Mouse (Mus musculus) forebrain, embryonic 10.5 days (tissue): Measurements from ENCODE around the gene Tsga13. TPM values are rescaled to one million over a fixed set of nuclear protein-coding genes. Genes with fewer than 3 reads are reported as not detected.

Experiments
- DNase-seq: peaks from one replicate; pipeline ENCODE4 v3.0.0-alpha.2; 2017; ENCODE audit warnings: low spot score; ENCODE audit errors: extremely low spot score
- H3K27ac ChIP-seq: fragments of 300-500 bp; sonication (generic); 2 replicates; pipeline ENCODE4 v1.5.1; 2016; ENCODE audit warnings: mild to moderate bottlenecking
- H3K27me3 ChIP-seq: fragments of 300-500 bp; sonication (generic); 2 replicates; pipeline ENCODE4 v1.6.1; 2016; ENCODE audit warnings: mild to moderate bottlenecking; ENCODE audit not compliant: poor library complexity, severe bottlenecking
- H3K36me3 ChIP-seq: fragments of 300-500 bp; sonication (generic); replicated peaks from 2 replicates; pipeline ENCODE4 v1.6.1; 2016; ENCODE audit warnings: mild to moderate bottlenecking, moderate library complexity
- H3K4me1 ChIP-seq: fragments of 300-500 bp; sonication (generic); 2 replicates; pipeline ENCODE4 v1.6.1; 2016
- H3K4me3 ChIP-seq: fragments of 300-500 bp; sonication (generic); 2 replicates; pipeline ENCODE4 v1.5.1; 2016; ENCODE audit warnings: mild to moderate bottlenecking, moderate library complexity
- H3K9me3 ChIP-seq: fragments of 300-500 bp; sonication (generic); 2 replicates; pipeline ENCODE4 v1.6.1; 2016; ENCODE audit warnings: mild to moderate bottlenecking, moderate library complexity
- WGBS: fragments of 180-500 bp; shearing (Covaris S2); methylation state at CpG from one replicate; pipeline ENCODE4 v1.1.7; 2016; 5-methylcytosine and 5-hydroxymethylcytosine counted together
- polyA plus RNA-seq: library from polyadenylated mRNA; unstranded; fragments of >200 nt; fragmentation: Nextera tagmentation; extraction: Ambion mirVana; gene quantifications from 2 replicates; pipeline ENCODE4 v1.2.1, GENCODE M21; 2016

The Tsga13 gene
- 0.17 TPM in 1 of 2 replicates, not detected in the other for polyA plus RNA-seq

DNA sequence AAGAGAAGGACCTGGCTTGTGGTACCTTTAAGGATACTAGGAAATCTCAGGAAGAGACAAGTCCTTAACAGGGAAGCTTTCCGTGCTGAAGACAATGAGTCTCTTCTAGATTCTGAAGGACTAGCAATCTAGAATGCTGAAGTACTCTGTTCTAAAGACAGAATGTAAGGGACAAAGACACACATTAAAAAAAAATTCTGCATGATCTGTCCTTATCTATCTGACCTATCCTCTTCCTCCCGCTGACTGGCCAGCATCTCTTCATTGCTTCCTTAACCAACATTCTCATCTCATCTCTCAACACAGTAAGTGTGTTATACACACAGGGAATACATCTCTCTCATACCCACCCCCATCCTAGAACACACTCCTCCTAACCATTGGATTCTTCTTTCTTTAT, at the start of gene Tsga13:
Gene Tsga13, minus strand, starts transcription at position 101 of the 400 bp plus-strand sequence.
- 90% methylated on average over 2 of the region's 2 CpGs for WGBS
- Histone ChIP-seq H3K27ac (no peak within 1 kb of the TSS), H3K36me3 (no peaks in the 10 kb centered on the region), H3K4me1 (no peaks in the 10 kb centered on the region), H3K4me3 (no peak within 1 kb of the TSS), H3K9me3 (no peaks in the 10 kb centered on the region), H3K27me3 (no peaks in the 10 kb centered on the region; the same call in 1 of the 2 replicates)
- DNase-seq: no peak

DNA sequence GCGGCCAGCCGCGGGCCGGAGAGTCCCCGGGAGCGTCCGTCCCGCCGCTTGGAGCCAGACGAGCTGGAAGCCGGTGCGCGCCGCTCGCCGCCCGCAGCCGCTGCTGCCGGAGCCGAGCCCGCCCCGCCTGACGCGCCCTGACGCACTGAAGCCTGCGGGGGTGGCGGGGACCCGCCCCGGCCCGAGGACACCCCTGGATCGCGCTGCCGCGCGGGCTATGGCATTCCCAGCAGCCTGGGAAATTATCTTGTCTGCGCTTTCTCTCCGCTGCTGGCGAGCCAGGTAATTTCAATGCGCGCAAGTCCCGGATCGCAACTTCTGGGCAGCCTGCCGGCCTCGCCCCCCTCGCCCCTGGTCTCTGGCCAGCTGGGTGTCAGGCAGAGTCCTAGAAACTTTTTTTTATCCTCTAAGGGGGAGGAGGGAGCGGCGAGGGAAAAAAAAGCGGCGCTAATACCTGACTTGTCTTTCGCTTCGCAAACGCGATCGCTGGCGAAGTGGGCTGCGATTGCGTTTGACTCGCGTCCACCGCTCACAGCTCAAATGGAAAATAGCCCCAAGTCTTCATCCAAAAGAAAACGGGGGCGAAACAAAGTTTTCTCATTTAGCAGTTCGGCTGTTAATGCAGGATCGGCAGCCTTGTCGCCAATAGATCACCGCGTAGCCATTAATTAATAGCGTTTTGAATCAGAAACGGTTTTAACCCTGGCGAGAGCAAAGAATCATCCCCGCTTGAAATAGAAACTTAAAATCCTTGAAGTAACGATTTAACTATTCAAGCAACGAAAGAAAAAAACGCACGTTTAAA, 43.6 kb upstream of the Tsga13 start, which contains the start of gene Klf14:
Gene Klf14, minus strand, starts transcription at position 343 of the 805 bp plus-strand sequence.
- peak within 1 kb of the TSS; percentile 65 for H3K4me3 ChIP-seq
- no peaks in the 10 kb centered on the region for H3K36me3 ChIP-seq
- DNase-seq: peak; percentile 73
- WGBS: under 1% methylated on average over 71 of the region's 75 CpGs
- H3K27me3 ChIP-seq: peaks cover 97% of the 10 kb centered on the region
- peak within 1 kb of the TSS; percentile 44; the same call in 1 of the 2 replicates for H3K27ac ChIP-seq
- peaks cover 21% of the 10 kb centered on the region for H3K4me1 ChIP-seq
- peaks cover 25% of the 10 kb centered on the region for H3K9me3 ChIP-seq

DNA sequence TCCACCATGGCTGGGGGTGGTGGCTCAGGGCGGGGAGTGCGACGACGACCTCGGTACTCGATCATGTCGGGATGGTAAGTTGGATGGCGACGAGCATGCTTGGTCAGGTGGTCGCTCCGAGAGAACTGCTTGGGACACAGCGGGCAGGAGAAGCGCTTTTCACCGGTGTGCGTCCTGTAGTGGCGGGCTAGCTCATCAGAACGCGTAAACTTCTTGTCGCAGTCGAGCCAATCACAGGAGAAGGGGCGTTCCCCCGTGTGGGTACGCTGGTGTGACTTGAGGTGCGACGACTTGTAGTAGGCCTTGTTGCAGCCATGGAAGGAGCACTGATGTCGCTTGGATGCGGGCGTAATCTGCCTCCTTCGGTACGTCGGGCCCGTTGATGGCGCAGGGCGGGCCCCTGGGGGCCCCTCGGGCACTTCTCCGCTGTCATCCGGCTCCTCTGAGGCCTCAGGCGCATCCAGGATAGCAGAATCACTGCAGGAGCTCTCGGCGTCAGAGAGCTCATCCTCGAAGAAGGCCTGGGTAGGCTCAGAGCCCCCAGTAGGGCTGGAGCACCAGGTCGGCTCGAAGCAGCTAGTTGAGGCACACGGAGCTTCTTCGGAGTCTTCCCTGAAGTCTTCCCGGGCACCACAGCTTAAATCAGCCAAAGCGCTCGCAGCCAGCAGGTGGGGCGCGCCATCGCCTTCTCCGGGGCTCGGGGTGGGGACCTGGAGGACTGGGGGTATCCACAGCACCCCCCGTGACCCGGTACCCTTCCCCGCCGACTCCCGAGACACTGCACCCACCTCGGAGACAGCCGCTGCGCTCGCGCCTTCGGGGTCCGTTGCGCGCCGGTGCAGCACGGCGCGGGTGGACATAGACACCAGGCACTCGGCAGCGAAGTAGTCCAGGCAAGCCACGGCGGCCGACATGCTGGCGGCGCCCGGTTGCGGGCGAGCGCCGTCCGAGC, 42.7 kb upstream of the Tsga13 start:
- Histone ChIP-seq H3K27ac (peak overlapping the region; percentile 44; the same call in 1 of the 2 replicates), H3K36me3 (no peaks in the 10 kb centered on the region), H3K27me3 (peaks cover 88% of the 10 kb centered on the region), H3K9me3 (peaks cover 25% of the 10 kb centered on the region), H3K4me3 (peak overlapping the region; percentile 65), H3K4me1 (peaks cover 21% of the 10 kb centered on the region)
- 1% methylated on average over 84 of the region's 84 CpGs for WGBS
- peak; percentile 45 for DNase-seq

- Histone ChIP-seq H3K9me3 (no peaks in the 10 kb centered on the region), H3K36me3 (no peaks in the 10 kb centered on the region), H3K4me1 (no peaks in the 10 kb centered on the region), H3K27me3 (no peaks in the 10 kb centered on the region), H3K4me3 (no peak overlapping the region), H3K27ac (no peak overlapping the region)
- DNase-seq: no peak
- 84% methylated on average over 5 of the region's 5 CpGs for WGBS
Observed at GRCm38 (mm10) chr6:30939264-30939663, 23.9 kb upstream of the Tsga13 start.

GRCm38 (mm10) chr6:30922821-30923220, 7.4 kb upstream of the Tsga13 start:
- 42% methylated on average over 2 of the region's 2 CpGs for WGBS
- Histone ChIP-seq H3K27ac (no peak overlapping the region), H3K4me1 (peaks cover 10% of the 10 kb centered on the region), H3K4me3 (no peak overlapping the region), H3K27me3 (no peaks in the 10 kb centered on the region; the same call in 1 of the 2 replicates), H3K9me3 (no peaks in the 10 kb centered on the region), H3K36me3 (no peaks in the 10 kb centered on the region)
- no peak for DNase-seq

- Histone ChIP-seq H3K4me1 (peaks cover 10% of the 10 kb centered on the region), H3K27ac (no peak overlapping the region), H3K9me3 (no peaks in the 10 kb centered on the region), H3K27me3 (no peaks in the 10 kb centered on the region; the same call in 1 of the 2 replicates), H3K4me3 (no peak overlapping the region), H3K36me3 (no peaks in the 10 kb centered on the region)
- DNase-seq: no peak
- 84% methylated on average over 10 of the region's 11 CpGs for WGBS
Observed at GRCm38 (mm10) chr6:30921826-30922225, 6.5 kb upstream of the Tsga13 start.

- Histone ChIP-seq H3K9me3 (no peaks in the 10 kb centered on the region), H3K27ac (peak overlapping the region; percentile 60; the same call in 1 of the 2 replicates), H3K36me3 (no peaks in the 10 kb centered on the region), H3K4me3 (peak overlapping the region; percentile 18), H3K27me3 (no peaks in the 10 kb centered on the region; the same call in 1 of the 2 replicates), H3K4me1 (peaks cover 10% of the 10 kb centered on the region)
- 64% methylated on average over 21 of the region's 21 CpGs for WGBS
- no peak for DNase-seq
Observed at GRCm38 (mm10) chr6:30920834-30921675, 5.7 kb upstream of the Tsga13 start.

DNA sequence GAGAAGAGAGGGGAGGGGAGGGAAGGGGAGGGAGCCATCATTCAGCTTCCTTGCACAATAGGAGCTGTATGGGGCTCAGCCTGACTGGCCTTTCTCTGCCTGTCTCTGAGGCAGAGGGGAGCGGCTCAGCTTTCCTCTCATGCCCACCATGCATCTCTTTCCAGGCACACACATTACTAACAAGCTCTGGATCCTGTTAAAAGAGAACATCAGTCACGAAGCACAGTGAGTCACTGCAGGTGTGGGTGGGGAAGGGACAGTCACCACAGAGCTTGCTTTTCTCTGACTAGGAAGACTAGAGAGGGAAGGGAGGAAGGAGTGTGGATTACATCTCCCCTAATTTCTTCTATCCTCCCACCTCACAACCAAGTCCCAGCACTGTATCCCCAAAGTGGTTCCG, 7.4 kb downstream of the Tsga13 start:
- 44% methylated on average over 3 of the region's 3 CpGs for WGBS
- H3K36me3 ChIP-seq: no peaks in the 10 kb centered on the region
- no peaks in the 10 kb centered on the region for H3K9me3 ChIP-seq
- peak overlapping the region; percentile 67 for H3K27ac ChIP-seq
- DNase-seq: no peak
- peaks cover 10% of the 10 kb centered on the region for H3K4me1 ChIP-seq
- no peak overlapping the region for H3K4me3 ChIP-seq
- no peaks in the 10 kb centered on the region for H3K27me3 ChIP-seq

GRCm38 (mm10) chr6:30904911-30905310, 10.5 kb downstream of the Tsga13 start:
- H3K4me1 ChIP-seq: peaks cover 10% of the 10 kb centered on the region
- no peak overlapping the region for H3K4me3 ChIP-seq
- WGBS: 88% methylated on average over 5 of the region's 5 CpGs
- no peaks in the 10 kb centered on the region for H3K9me3 ChIP-seq
- no peak overlapping the region for H3K27ac ChIP-seq
- no peaks in the 10 kb centered on the region for H3K36me3 ChIP-seq
- DNase-seq: no peak
- no peaks in the 10 kb centered on the region for H3K27me3 ChIP-seq

DNA sequence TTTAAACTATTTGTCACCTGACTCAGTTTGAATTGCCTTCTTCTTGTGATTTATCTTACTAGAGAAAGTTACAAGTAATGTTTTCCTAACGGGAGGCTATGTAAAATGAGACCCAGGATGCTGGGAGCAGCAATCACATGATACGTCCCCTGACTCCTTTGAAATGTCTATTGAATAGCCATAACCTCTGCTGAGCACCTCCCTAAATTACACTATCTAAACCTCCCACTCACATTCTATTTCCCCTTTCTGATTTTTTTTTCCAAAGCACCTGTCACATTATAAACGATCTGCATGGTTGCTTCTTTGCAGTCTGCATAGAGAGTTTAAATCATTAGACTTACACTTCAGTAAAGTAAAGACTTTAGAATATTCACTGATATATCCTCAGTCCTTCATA, 11.3 kb downstream of the Tsga13 start:
- peaks cover 10% of the 10 kb centered on the region for H3K4me1 ChIP-seq
- DNase-seq: no peak
- no peak overlapping the region for H3K27ac ChIP-seq
- WGBS: 73% methylated on average over 3 of the region's 3 CpGs
- no peak overlapping the region for H3K4me3 ChIP-seq
- no peaks in the 10 kb centered on the region for H3K27me3 ChIP-seq
- no peaks in the 10 kb centered on the region for H3K9me3 ChIP-seq
- no peaks in the 10 kb centered on the region for H3K36me3 ChIP-seq

- 69% methylated on average over 6 of the region's 6 CpGs for whole genome bisulfite sequencing
- Histone ChIP-seq H3K27ac (no peak overlapping the region), H3K36me3 (peaks cover 6% of the 10 kb centered on the region), H3K27me3 (no peaks in the 10 kb centered on the region), H3K4me1 (peaks cover 17% of the 10 kb centered on the region), H3K9me3 (no peaks in the 10 kb centered on the region), H3K4me3 (no peak overlapping the region)
- DNase-seq: no peak
Observed at GRCm38 (mm10) chr6:30897520-30897919, 17.9 kb downstream of the Tsga13 start.

- DNase-seq: no peak
- Histone ChIP-seq H3K9me3 (no peaks in the 10 kb centered on the region), H3K36me3 (peaks cover 9% of the 10 kb centered on the region), H3K27me3 (no peaks in the 10 kb centered on the region), H3K4me1 (peaks cover 17% of the 10 kb centered on the region), H3K27ac (peak overlapping the region; percentile 98), H3K4me3 (peak overlapping the region; percentile 77)
- 19% methylated on average over 8 of the region's 8 CpGs for WGBS
Observed at GRCm38 (mm10) chr6:30896986-30897327, 18.4 kb downstream of the Tsga13 start.
